Mouse (Mus musculus): ENCODE results near the gene 4930407I10Rik.

The 4930407I10Rik gene

GRCm38 (mm10) chr15:82058719-82059201 is at the start of gene 4930407I10Rik:
Gene 4930407I10Rik, plus strand, starts transcription at chr15:82059151.
- DNase-seq (ENCODE audit: extremely low read depth, insufficient read length, low spot score): no peak

- peak; percentile 73 for DNase-seq (ENCODE audit: extremely low read depth, insufficient read length, low spot score)
Observed at GRCm38 (mm10) chr15:82011947-82012346, 47.0 kb upstream of the 4930407I10Rik start.

GRCm38 (mm10) chr15:82014745-82015391 is 44.1 kb upstream of the 4930407I10Rik start:
- DNase-seq (ENCODE audit: extremely low read depth, insufficient read length, low spot score): no peak

- DNase-seq (ENCODE audit: extremely low read depth, insufficient read length, low spot score): no peak
Observed at GRCm38 (mm10) chr15:82015392-82016100, 43.4 kb upstream of the 4930407I10Rik start.

- DNase-seq (ENCODE audit: extremely low read depth, insufficient read length, low spot score): peak; percentile 99
Observed at GRCm38 (mm10) chr15:82016101-82016808, 42.7 kb upstream of the 4930407I10Rik start.

GRCm38 (mm10) chr15:82016830-82017229 is 42.1 kb upstream of the 4930407I10Rik start:
- DNase-seq (ENCODE audit: extremely low read depth, insufficient read length, low spot score): no peak

GRCm38 (mm10) chr15:82017461-82017860 is 41.5 kb upstream of the 4930407I10Rik start:
- no peak for DNase-seq (ENCODE audit: extremely low read depth, insufficient read length, low spot score)

- no peak for DNase-seq (ENCODE audit: extremely low read depth, insufficient read length, low spot score)
Observed at GRCm38 (mm10) chr15:82019288-82019687, 39.7 kb upstream of the 4930407I10Rik start.

GRCm38 (mm10) chr15:82022535-82023088 is 36.3 kb upstream of the 4930407I10Rik start:
- peak; percentile 57 for DNase-seq (ENCODE audit: extremely low read depth, insufficient read length, low spot score)

GRCm38 (mm10) chr15:82023965-82024635 is 34.9 kb upstream of the 4930407I10Rik start:
- DNase-seq (ENCODE audit: extremely low read depth, insufficient read length, low spot score): no peak

GRCm38 (mm10) chr15:82027276-82027675 is 31.7 kb upstream of the 4930407I10Rik start:
- no peak for DNase-seq (ENCODE audit: extremely low read depth, insufficient read length, low spot score)

GRCm38 (mm10) chr15:82027726-82028125 is 31.2 kb upstream of the 4930407I10Rik start:
- no peak for DNase-seq (ENCODE audit: extremely low read depth, insufficient read length, low spot score)

- no peak for DNase-seq (ENCODE audit: extremely low read depth, insufficient read length, low spot score)
Observed at GRCm38 (mm10) chr15:82032386-82032785, 26.6 kb upstream of the 4930407I10Rik start.

GRCm38 (mm10) chr15:82033762-82034161 is 25.2 kb upstream of the 4930407I10Rik start, which contains the start of gene Desi1:
Gene Desi1, minus strand, starts transcription at chr15:82033862.
- DNase-seq (ENCODE audit: extremely low read depth, insufficient read length, low spot score): no peak

- no peak for DNase-seq (ENCODE audit: extremely low read depth, insufficient read length, low spot score)
Observed at GRCm38 (mm10) chr15:82035904-82036689, 22.9 kb upstream of the 4930407I10Rik start.

GRCm38 (mm10) chr15:82040650-82041049 is 18.3 kb upstream of the 4930407I10Rik start:
- DNase-seq (ENCODE audit: extremely low read depth, insufficient read length, low spot score): no peak

GRCm38 (mm10) chr15:82044166-82044784 is 14.7 kb upstream of the 4930407I10Rik start:
- DNase-seq (ENCODE audit: extremely low read depth, insufficient read length, low spot score): no peak

- DNase-seq (ENCODE audit: extremely low read depth, insufficient read length, low spot score): peak; percentile 28
Observed at GRCm38 (mm10) chr15:82046246-82046891, 12.6 kb upstream of the 4930407I10Rik start.
